Mouse (Mus musculus) forebrain, embryonic 13.5 days (tissue): ENCODE measurements around the gene Robo1. TPM values are rescaled to one million over a fixed set of nuclear protein-coding genes. Genes with fewer than 3 reads are reported as not detected.

Experiments used
- ATAC-seq: fragments of 200-750 bp; cut with Nextera tagmentation; 2 replicates; pipeline ENCODE4 v1.8.0; 2017
- H3K27ac ChIP-seq: fragments of 300-500 bp; sonication (generic); 2 replicates; pipeline ENCODE4 v1.5.1; 2015; ENCODE audit warnings: inconsistent platforms, mild to moderate bottlenecking, moderate library complexity
- H3K27me3 ChIP-seq: fragments of 300-500 bp; sonication (generic); 2 replicates; pipeline ENCODE4 v1.6.1; 2015; ENCODE audit warnings: mild to moderate bottlenecking, inconsistent platforms
- H3K36me3 ChIP-seq: fragments of 300-500 bp; sonication (generic); 2 replicates; pipeline ENCODE4 v1.6.1; 2015; ENCODE audit warnings: mild to moderate bottlenecking, inconsistent platforms; ENCODE audit not compliant: poor library complexity, severe bottlenecking
- H3K4me1 ChIP-seq: fragments of 300-500 bp; sonication (generic); 2 replicates; pipeline ENCODE4 v1.6.1; 2015; ENCODE audit warnings: inconsistent platforms
- H3K4me2 ChIP-seq: fragments of 300-500 bp; sonication (generic); 2 replicates; pipeline ENCODE4 v1.6.1; 2015; ENCODE audit warnings: inconsistent platforms, mild to moderate bottlenecking, moderate library complexity
- H3K4me3 ChIP-seq: fragments of 300-500 bp; sonication (generic); 2 replicates; pipeline ENCODE4 v1.5.1; 2015; ENCODE audit warnings: mild to moderate bottlenecking, inconsistent platforms
- H3K9ac ChIP-seq: fragments of 300-500 bp; sonication (generic); 2 replicates; pipeline ENCODE4 v1.6.1; 2015; ENCODE audit warnings: mild to moderate bottlenecking, inconsistent platforms
- H3K9me3 ChIP-seq: fragments of 300-500 bp; sonication (generic); replicated peaks from 2 replicates; pipeline ENCODE4 v1.6.1; 2016; ENCODE audit warnings: inconsistent platforms
- WGBS: fragments of 180-500 bp; shearing (Covaris S2); methylation state at CpG from one replicate; pipeline ENCODE4 v1.1.7; 2015; 5-methylcytosine and 5-hydroxymethylcytosine counted together
- polyA plus RNA-seq: library from polyadenylated mRNA; unstranded; fragments of >200 nt; fragmentation: Nextera tagmentation; extraction: Ambion mirVana; gene quantifications from 2 replicates; pipeline ENCODE4 v1.2.1, GENCODE M21; 2015

The Robo1 gene
- polyA plus RNA-seq, 1 experiment from 2014 or later: 36.9 TPM

DNA sequence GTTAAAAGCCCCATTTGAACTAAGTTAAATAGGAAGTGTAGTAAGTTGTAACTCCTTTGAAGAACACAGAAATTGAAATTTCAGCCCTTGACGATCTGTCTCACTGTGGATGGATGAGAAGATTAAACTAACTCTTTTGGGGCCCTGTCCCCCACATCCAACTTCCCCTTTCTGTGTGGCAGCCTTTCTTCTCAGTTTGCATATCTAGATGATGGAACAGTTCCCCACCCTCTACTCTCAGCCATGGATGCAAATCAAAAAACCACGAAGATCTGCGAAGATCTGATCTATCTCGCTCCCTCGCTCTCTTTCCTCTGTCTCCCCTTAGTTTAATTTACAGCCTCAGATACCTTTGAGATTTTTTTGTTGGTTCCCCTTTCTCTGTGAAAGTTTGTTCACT, 357.3 kb downstream of the Robo1 start:
- peak overlapping the region; percentile 79 for H3K4me3 ChIP-seq
- H3K4me2 ChIP-seq: peak overlapping the region; percentile 93
- H3K36me3 ChIP-seq: no peaks in the 10 kb centered on the region
- ATAC-seq: no peak
- peaks cover 5% of the 10 kb centered on the region; the same call in 1 of the 2 replicates for H3K27me3 ChIP-seq
- 60% methylated on average over 5 of the region's 5 CpGs for WGBS
- no peak overlapping the region; the same call in 1 of the 2 replicates for H3K9ac ChIP-seq
- H3K27ac ChIP-seq: no peak overlapping the region
- H3K9me3 ChIP-seq: no peaks in the 10 kb centered on the region
- H3K4me1 ChIP-seq: peaks cover 29% of the 10 kb centered on the region

- Histone ChIP-seq H3K36me3 (no peaks in the 10 kb centered on the region), H3K9ac (no peak overlapping the region), H3K27me3 (peaks cover 1% of the 10 kb centered on the region; the same call in 1 of the 2 replicates), H3K27ac (no peak overlapping the region), H3K9me3 (no peaks in the 10 kb centered on the region), H3K4me3 (no peak overlapping the region), H3K4me1 (peaks cover 11% of the 10 kb centered on the region), H3K4me2 (no peak overlapping the region)
- ATAC-seq: peak; percentile 62; the same call in 1 of the 2 replicates
- 26% methylated on average over 6 of the region's 6 CpGs for WGBS
Measured at GRCm38 (mm10) chr16:72670240-72671038, 362.3 kb downstream of the Robo1 start.

- Histone ChIP-seq H3K9ac (no peak overlapping the region), H3K4me2 (no peak overlapping the region), H3K27me3 (peaks cover 20% of the 10 kb centered on the region), H3K4me1 (peaks cover 9% of the 10 kb centered on the region; the same call in 1 of the 2 replicates), H3K9me3 (no peaks in the 10 kb centered on the region), H3K36me3 (no peaks in the 10 kb centered on the region), H3K27ac (no peak overlapping the region), H3K4me3 (no peak overlapping the region)
- 77% methylated on average over 5 of the region's 5 CpGs for WGBS
- ATAC-seq: no peak
Measured at GRCm38 (mm10) chr16:72677234-72677633, 369.1 kb downstream of the Robo1 start.

DNA sequence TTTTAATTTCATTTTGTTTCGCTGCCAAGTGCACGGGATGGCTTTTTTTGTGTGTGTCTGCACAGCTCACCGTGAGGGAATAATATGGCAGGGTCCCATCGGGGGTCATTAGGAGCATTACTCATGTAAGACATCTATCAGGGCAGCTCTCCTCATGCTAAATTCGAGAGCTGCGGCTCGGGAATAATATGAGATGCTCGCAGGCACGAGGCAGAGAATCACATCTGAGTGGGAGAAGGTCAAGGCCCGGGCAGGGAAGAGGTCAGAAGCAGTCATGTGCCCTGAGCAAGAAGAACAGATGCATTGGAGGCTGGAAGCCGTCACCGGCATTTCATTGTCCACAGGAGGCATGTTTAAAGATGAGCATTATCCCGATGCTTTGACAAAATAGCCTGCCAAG, 370.3 kb downstream of the Robo1 start:
- Histone ChIP-seq H3K36me3 (no peaks in the 10 kb centered on the region), H3K27ac (no peak overlapping the region), H3K4me3 (no peak overlapping the region), H3K9ac (no peak overlapping the region), H3K4me2 (peak overlapping the region; percentile 12; the same call in 1 of the 2 replicates), H3K27me3 (peaks cover 27% of the 10 kb centered on the region), H3K4me1 (peaks cover 9% of the 10 kb centered on the region; the same call in 1 of the 2 replicates), H3K9me3 (no peaks in the 10 kb centered on the region)
- 53% methylated on average over 13 of the region's 13 CpGs for WGBS
- ATAC-seq: 0 out of 2 replicates have a peak, but pooled peaks have one; percentile 21

- peaks cover 31% of the 10 kb centered on the region for H3K27me3 ChIP-seq
- no peak for ATAC-seq
- 81% methylated on average over 11 of the region's 11 CpGs for WGBS
- H3K4me3 ChIP-seq: no peak overlapping the region
- no peak overlapping the region for H3K4me2 ChIP-seq
- H3K9me3 ChIP-seq: no peaks in the 10 kb centered on the region
- H3K4me1 ChIP-seq: peaks cover 9% of the 10 kb centered on the region; the same call in 1 of the 2 replicates
- H3K9ac ChIP-seq: no peak overlapping the region
- no peaks in the 10 kb centered on the region for H3K36me3 ChIP-seq
- no peak overlapping the region for H3K27ac ChIP-seq
Measured at GRCm38 (mm10) chr16:72678947-72679558, 370.9 kb downstream of the Robo1 start.

GRCm38 (mm10) chr16:72685604-72686479, 377.7 kb downstream of the Robo1 start:
- no peak for ATAC-seq
- peaks cover 44% of the 10 kb centered on the region for H3K27me3 ChIP-seq
- 62% methylated on average over 6 of the region's 6 CpGs for WGBS

DNA sequence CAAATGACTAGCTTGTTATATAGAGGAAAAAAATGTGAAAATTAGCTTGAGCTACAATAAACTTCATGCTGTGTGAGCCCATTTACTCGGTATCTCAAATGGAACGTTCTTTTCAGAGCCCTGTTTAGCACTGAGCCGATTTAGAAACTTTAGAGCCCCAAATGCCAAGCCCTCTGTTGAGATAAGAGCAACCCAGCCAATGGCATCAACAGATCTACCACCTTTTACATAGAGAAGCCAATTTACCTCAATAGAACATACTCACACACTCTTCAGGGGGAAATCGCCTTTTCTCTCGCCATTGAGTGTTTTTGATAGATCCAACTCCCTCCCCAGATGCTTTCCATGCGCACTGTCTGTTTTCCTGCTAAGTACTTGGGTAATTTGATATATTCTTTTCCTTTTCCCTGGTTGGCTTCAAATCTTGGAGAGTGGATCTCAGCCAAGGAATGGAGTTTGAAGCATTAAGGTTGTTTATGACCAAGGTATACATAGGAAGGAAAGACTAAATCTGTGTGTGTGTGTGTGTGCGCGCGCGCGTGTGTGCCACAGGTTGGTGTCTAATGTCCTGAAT, 378.5 kb downstream of the Robo1 start:
- Histone ChIP-seq H3K4me2 (no peak overlapping the region), H3K27ac (no peak overlapping the region), H3K9ac (no peak overlapping the region), H3K4me1 (peaks cover 14% of the 10 kb centered on the region), H3K36me3 (no peaks in the 10 kb centered on the region), H3K27me3 (peaks cover 41% of the 10 kb centered on the region), H3K9me3 (no peaks in the 10 kb centered on the region), H3K4me3 (no peak overlapping the region)
- WGBS: 70% methylated on average over 11 of the region's 11 CpGs
- ATAC-seq: no peak

More at GRCm38 (mm10) chr16:72685604-72686479, 377.7 kb downstream of the Robo1 start:
- no peak overlapping the region for H3K9ac ChIP-seq
- H3K4me3 ChIP-seq: no peak overlapping the region
- H3K4me2 ChIP-seq: no peak overlapping the region
- peaks cover 9% of the 10 kb centered on the region; the same call in 1 of the 2 replicates for H3K4me1 ChIP-seq
- H3K27ac ChIP-seq: no peak overlapping the region
- H3K36me3 ChIP-seq: no peaks in the 10 kb centered on the region
- H3K9me3 ChIP-seq: no peaks in the 10 kb centered on the region

- Histone ChIP-seq H3K27me3 (peaks cover 38% of the 10 kb centered on the region), H3K36me3 (no peaks in the 10 kb centered on the region), H3K9ac (no peak overlapping the region), H3K4me2 (no peak overlapping the region), H3K9me3 (no peaks in the 10 kb centered on the region), H3K27ac (no peak overlapping the region), H3K4me1 (peaks cover 23% of the 10 kb centered on the region), H3K4me3 (no peak overlapping the region)
- ATAC-seq: no peak
- 66% methylated on average over 3 of the region's 3 CpGs for WGBS
Measured at GRCm38 (mm10) chr16:72687651-72688050, 379.5 kb downstream of the Robo1 start.

- Histone ChIP-seq H3K4me1 (peaks cover 29% of the 10 kb centered on the region), H3K9me3 (no peaks in the 10 kb centered on the region), H3K36me3 (no peaks in the 10 kb centered on the region), H3K4me3 (no peak overlapping the region), H3K9ac (no peak overlapping the region), H3K4me2 (no peak overlapping the region), H3K27me3 (peaks cover 40% of the 10 kb centered on the region), H3K27ac (no peak overlapping the region)
- no peak for ATAC-seq
- 78% methylated on average over 6 of the region's 6 CpGs for WGBS
Measured at GRCm38 (mm10) chr16:72688185-72688681, 380.1 kb downstream of the Robo1 start.

- H3K27ac ChIP-seq: no peak overlapping the region
Measured at GRCm38 (mm10) chr16:72691909-72692308, 383.8 kb downstream of the Robo1 start.

More at GRCm38 (mm10) chr16:72691909-72692308, 383.8 kb downstream of the Robo1 start:
- peaks cover 28% of the 10 kb centered on the region for H3K4me1 ChIP-seq
- H3K9me3 ChIP-seq: no peaks in the 10 kb centered on the region
- no peak overlapping the region for H3K9ac ChIP-seq
- H3K36me3 ChIP-seq: no peaks in the 10 kb centered on the region
- peak; percentile 50; the same call in 1 of the 2 replicates for ATAC-seq
- peaks cover 60% of the 10 kb centered on the region for H3K27me3 ChIP-seq
- no peak overlapping the region for H3K4me3 ChIP-seq
- 13% methylated on average over 3 of the region's 3 CpGs for WGBS
- H3K4me2 ChIP-seq: no peak overlapping the region
